Mouse (Mus musculus) neural tube, embryonic 15.5 days (tissue): ENCODE results near the gene Bahd1. TPM values are rescaled to one million over a fixed set of nuclear protein-coding genes. Genes with fewer than 3 reads are reported as not detected.

ENCODE experiments used
- polyA plus RNA-seq: library from polyadenylated mRNA; unstranded; fragments of >200 nt; fragmentation: Nextera tagmentation; extraction: Ambion mirVana; gene quantifications from 2 replicates; pipeline ENCODE4 v1.2.1, GENCODE M21; 2015

The Bahd1 gene
- polyA plus RNA-seq, 1 experiment from 2014 or later: 8.5 TPM

Other genes starting within 250 kb of the Bahd1 start
- gene Pak6, start 237.1 kb upstream of the Bahd1 start, polyA plus RNA-seq: 40.2 and 42.4 TPM in 2 replicates
- gene Ankrd63, start 196.4 kb upstream of the Bahd1 start, polyA plus RNA-seq: not detected in 2 replicates
- 1.0 and 2.2 TPM in 2 replicates for gene Plcb2, start 171.9 kb upstream of the Bahd1 start, polyA plus RNA-seq
- gene Inafm2, start 154.6 kb upstream of the Bahd1 start, polyA plus RNA-seq: 22.0 and 23.5 TPM in 2 replicates
- gene Ccdc9b, start 137.7 kb upstream of the Bahd1 start, polyA plus RNA-seq: 0.97 and 1.2 TPM in 2 replicates
- 1.2 TPM in 1 of 2 replicates, not detected in the other for gene Phgr1, start 127.6 kb upstream of the Bahd1 start, polyA plus RNA-seq
- 65.4 and 75.6 TPM in 2 replicates for gene Disp2, start 120.7 kb upstream of the Bahd1 start, polyA plus RNA-seq
- 14.8 and 30.3 TPM in 2 replicates for gene Knstrn, start 86.4 kb upstream of the Bahd1 start, polyA plus RNA-seq
- gene Ivd, start 38.4 kb upstream of the Bahd1 start, polyA plus RNA-seq: 51.9 and 59.4 TPM in 2 replicates
- gene Chst14, start 26.1 kb downstream of the Bahd1 start, polyA plus RNA-seq: 6.1 and 9.3 TPM in 2 replicates
- 40.7 and 41.2 TPM in 2 replicates for gene Ccdc32, start 129.0 kb downstream of the Bahd1 start, polyA plus RNA-seq
- 3.7 and 4.5 TPM in 2 replicates for gene Rpusd2, start 134.4 kb downstream of the Bahd1 start, polyA plus RNA-seq
- 5.2 and 20.1 TPM in 2 replicates for gene Knl1, start 146.7 kb downstream of the Bahd1 start, polyA plus RNA-seq
- gene Rad51, start 212.4 kb downstream of the Bahd1 start, polyA plus RNA-seq: 7.3 and 17.3 TPM in 2 replicates